Mouse (Mus musculus) heart, postnatal 36 days (tissue): ENCODE data around the gene Macc1. TPM values are rescaled to one million over a fixed set of nuclear protein-coding genes. Genes with fewer than 3 reads are reported as not detected.
"Not testable (repeated sequence)": the region's sequence is repeated elsewhere in the genome, so short reads cannot be mapped to it uniquely, and the experiment has no call there.

ENCODE experiments used
- DNase-seq, 2 experiments: peaks; one replicate each; pipeline ENCODE4 v3.0.0; 2021 to 2022
- intact Hi-C: fragments of 180-260 bp; cut with DNase I; formaldehyde crosslinking; loops from one replicate; pipeline ENCODE4 v1.15.1; 2025
- total RNA-seq, 2 experiments: library from RNA; stranded (reverse); gene quantifications; 2 replicates each; pipeline ENCODE4 v1.2.3; 2021

Gene Macc1
- total RNA-seq: not detected

DNA sequence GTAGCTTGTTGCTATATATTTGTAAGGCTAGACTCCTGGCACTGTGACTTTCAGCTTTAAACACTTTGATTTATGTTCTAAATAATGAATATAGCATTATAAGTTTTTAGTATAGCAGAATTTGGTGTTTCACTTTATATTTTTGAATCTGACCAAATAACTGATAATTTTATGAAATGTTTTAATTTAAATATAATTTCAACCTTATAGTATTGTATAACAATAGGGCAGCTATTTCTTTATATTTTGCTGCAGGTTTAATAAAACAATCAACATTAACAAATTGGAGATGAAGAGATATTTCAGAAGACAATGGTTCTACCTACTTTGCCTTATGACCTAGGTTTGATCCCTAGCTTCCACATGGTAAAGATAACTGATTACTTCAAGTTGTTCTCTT lies at the start of gene Macc1:
Gene Macc1 (plus strand): TSS at position 301 of the 400 bp plus-strand sequence.
- intact Hi-C loops: loop anchor here (10.0 kb wide), 1 partner anchor 139 kb away; no protein-coding TSS in a partner anchor
- no peak for DNase-seq

DNA sequence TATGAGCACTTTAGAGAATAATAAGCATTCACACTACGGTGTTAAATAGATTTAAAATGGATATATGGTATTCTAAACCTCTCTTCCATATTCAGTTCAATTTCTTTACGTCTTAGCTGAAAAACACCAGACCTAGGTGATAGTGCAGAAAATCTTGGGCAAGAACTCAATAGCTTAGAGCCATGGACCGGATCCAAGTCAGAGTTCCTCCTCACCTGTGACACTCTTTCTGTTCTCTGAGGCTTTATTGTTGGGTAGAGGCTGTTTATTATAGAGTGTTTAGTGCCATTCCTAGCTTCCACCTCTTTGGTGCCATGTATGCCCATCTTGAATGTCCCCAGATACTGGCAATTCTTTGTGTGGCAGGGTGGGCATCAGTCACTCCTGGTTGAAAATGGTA lies 49.6 kb upstream of the Macc1 start:
- intact Hi-C loops: no loop called here

GRCm38 (mm10) chr12:119268723-119269122 lies 45.3 kb upstream of the Macc1 start:
- intact Hi-C loops: no loop called here
- no peak for DNase-seq

More for the DNA sequence above, 49.6 kb upstream of the Macc1 start:
- no peak for DNase-seq

DNA sequence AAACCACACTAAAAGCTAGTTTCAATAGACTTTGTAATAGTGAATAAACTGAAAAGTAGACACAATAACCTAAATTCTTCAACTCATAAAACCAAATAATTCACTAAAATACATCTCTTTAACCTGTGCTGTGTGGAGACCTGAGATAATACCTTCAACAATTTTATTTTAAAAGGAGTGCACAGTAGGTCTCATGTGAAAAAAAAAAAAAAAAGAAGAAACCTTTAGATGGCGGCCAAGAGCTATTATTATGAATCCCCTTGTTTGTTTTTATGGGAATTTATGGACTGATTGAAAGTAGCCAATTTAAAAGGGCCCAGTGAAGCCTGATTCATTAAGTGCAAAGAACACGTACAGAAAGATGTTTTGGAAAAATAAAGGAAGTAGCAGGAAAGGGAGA lies 44.0 kb upstream of the Macc1 start:
- intact Hi-C loops: no loop called here
- DNase-seq: no peak

DNA sequence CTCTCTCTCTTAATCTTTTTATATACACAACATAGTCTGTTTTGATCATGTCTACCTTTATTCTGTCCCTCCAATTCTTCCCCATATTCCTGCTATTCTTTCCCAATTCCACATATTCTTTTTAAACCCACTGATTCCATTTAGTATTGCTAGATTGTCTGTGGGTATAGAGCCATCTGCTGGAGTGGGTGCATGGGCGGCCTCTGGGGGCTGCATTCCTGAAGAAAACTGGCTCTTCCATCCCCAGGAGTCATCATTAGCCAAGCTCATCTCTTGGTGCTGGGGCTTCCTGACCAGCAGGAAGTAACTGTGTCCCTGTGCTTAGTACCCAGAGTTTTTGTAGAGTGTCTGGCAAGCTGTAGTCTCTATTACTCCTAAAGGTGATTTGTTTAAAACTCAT lies 42.1 kb upstream of the Macc1 start:
- intact Hi-C loops: no loop called here
- DNase-seq: no peak

- no peak for DNase-seq
- intact Hi-C loops: no loop called here
Measured at GRCm38 (mm10) chr12:119273605-119274004, 40.5 kb upstream of the Macc1 start.

- DNase-seq: no peak
- intact Hi-C loops: no loop called here
Measured at GRCm38 (mm10) chr12:119276282-119276681, 37.8 kb upstream of the Macc1 start.

GRCm38 (mm10) chr12:119291618-119292017 lies 22.5 kb upstream of the Macc1 start:
- DNase-seq: no peak
- intact Hi-C loops: no loop called here

DNA sequence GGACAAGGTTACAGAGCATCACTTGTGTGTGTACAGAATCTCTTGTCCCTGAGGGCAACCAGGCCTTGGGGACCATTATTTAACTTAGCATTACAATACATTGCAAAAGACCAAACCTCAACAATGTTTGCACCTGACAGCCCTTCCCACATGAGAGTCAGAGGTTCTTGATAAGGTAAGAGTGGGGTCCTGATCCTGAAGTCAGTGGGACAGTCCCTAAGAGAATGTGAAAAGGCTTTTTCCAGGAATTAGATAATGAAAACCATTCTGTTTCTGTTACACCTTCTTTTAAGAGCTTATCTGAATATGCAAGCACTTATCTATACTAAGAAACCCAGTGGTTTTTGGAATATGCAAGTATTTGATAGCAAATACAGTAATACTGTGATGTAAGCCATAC lies 10.5 kb upstream of the Macc1 start:
- DNase-seq: no peak
- intact Hi-C loops: no loop called here

GRCm38 (mm10) chr12:119313014-119313763 lies 881 bp upstream of the Macc1 start:
- intact Hi-C loops: loop anchor here (10.0 kb wide), 1 partner anchor 138 kb away; no protein-coding TSS in a partner anchor
- no peak for DNase-seq

DNA sequence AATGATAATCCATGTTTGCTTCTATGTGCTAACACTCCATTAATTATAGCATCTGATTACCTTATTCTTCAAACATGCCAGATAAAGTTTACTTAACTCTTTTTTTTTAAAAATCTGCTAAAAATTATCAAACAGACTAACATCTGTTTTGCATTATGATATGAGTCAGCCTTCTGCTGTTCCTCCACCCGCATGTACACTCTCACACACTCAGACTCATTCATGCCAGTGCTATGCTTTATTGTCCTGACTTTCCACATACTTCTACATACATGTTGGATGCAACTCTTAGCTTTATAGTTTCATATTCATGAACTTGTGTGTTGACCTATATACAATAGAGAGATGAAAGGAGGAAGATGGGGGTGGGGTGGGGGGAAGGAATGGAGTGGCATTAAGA lies 4.7 kb downstream of the Macc1 start:
- intact Hi-C loops: loop anchor here (10.0 kb wide), 1 partner anchor 144 kb away; no protein-coding TSS in a partner anchor
- no peak for DNase-seq

DNA sequence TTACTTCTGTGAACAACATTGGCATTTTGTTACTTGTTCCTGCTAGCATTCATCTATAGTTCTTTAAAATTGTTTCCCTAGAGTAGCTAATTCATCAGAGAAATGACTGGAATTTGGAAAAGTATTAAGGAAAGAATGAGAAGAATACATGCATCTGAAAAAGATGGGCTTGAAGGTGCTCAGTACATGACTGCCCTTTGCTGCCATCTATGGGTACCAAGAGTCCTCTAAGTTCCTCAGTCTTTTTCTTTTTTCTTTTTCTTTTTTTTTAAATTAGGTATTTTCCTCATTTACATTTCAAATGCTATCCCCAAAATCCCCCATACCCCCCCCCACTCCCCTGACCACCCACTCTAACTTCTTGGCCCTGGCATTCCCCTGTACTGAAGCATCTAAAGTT lies 11.3 kb downstream of the Macc1 start:
- DNase-seq: no peak
- intact Hi-C loops: loop anchor here (1.0 to 10.0 kb wide), 3 partner anchors 299 to 395 kb away; no protein-coding TSS in a partner anchor

- intact Hi-C loops: no loop called here
- no peak for DNase-seq
Measured at GRCm38 (mm10) chr12:119330644-119331043, 16.6 kb downstream of the Macc1 start.

- intact Hi-C loops: no loop called here
Measured at GRCm38 (mm10) chr12:119333376-119333775, 19.3 kb downstream of the Macc1 start.

GRCm38 (mm10) chr12:119352579-119352978 lies 38.5 kb downstream of the Macc1 start:
- DNase-seq, intact Hi-C loops: not testable (repeated sequence)

More at GRCm38 (mm10) chr12:119333376-119333775, 19.3 kb downstream of the Macc1 start:
- DNase-seq: no peak

GRCm38 (mm10) chr12:119357418-119358241 lies 43.6 kb downstream of the Macc1 start:
- no peak for DNase-seq

DNA sequence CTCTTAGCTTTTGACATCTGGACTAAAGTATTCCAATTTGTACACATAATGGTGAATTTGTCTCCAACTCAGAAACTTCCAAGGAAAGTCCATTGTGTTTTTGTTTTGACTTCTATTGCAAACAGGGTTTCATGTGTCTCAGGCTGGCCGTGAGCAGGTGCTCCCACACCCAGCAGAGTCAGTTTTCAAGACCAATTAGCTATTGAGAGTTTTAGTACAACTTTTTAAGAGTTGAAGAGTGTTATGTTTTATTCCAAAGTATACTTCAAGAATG lies 44.1 kb downstream of the Macc1 start:
- no peak for DNase-seq
- intact Hi-C loops: no loop called here

More at GRCm38 (mm10) chr12:119357418-119358241, 43.6 kb downstream of the Macc1 start:
- intact Hi-C loops: no loop called here

GRCm38 (mm10) chr12:119365041-119365440 lies 51.0 kb downstream of the Macc1 start:
- intact Hi-C loops: no loop called here
- DNase-seq: no peak

DNA sequence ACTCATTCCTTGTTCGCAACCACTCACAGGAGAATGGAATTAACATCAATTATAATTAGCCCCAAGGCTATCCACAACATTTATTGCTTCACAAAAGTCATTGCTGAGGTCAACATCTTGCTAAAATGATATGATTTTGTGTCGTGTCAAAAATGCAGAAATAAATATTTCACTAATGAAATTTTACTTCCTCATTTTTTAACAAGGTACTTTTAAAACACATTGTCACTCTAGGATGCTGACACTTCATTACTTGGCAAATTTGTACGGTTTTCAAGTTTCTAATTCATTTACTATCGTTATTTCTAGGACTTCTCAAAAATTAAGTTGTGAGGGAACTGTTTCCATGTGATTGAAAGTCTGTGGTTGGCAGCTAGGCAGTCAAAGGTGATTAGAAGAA lies 55.8 kb downstream of the Macc1 start:
- intact Hi-C loops: no loop called here
- no peak for DNase-seq

DNA sequence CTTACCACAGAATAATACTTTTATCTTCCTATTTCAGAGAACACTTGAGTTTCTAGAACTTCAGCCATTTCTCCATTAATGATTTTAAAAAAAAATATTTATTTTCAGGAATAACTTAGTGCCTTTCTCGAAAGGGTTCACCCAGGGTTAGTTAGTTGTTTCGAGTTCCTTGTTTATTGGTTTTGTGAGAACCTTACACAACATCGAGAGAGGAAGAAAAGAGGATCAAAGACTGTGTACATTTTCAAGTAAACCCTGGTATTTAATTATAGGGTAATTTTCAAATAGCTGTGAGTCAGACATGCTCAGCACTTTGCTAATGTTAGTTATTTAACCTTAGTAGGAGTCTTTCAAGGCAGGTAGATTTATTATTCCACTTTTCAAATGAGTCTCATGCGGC lies 58.3 kb downstream of the Macc1 start:
- no peak for DNase-seq
- intact Hi-C loops: no loop called here

DNA sequence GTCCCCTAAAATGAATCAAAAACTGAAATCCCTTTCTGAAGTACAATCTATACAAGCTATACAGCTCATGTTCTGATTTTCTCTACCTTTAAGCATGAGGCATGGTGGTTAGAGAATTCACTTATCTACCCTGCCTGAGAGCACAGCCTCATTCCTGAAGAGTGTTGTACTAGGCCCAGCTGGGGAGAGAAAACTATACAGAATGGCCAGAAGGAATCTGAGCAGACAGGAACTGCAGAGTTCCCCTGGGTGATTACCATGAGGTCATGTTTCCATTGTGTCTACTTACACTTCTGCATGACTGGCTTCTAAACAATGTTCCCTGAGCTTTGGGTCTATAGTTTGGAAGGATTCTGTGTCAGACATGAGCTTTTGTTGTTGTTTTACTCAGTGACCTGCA lies 62.8 kb downstream of the Macc1 start:
- intact Hi-C loops: no loop called here
- DNase-seq: no peak

DNA sequence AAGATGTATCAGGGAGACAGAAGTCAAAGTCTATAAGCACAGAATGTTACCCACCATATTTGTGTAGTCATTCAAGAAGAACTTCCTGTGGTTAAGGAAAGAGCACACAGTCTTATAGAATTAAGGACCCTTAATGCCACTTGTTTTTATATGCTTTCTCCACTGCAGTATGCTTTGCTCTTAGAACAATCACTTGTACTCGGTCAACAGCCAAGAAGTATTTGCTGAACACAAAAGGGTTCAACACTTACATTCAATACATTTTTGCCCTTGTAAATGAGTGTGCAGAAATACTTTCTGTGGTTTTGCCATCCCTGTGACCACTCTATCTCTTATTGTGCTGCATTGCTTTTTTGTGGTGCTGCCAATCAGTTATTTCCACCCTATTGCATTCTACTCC lies 67.8 kb downstream of the Macc1 start:
- intact Hi-C loops: no loop called here
- no peak for DNase-seq
